Mouse (Mus musculus): ENCODE results near the gene Luc7l2. TPM values are rescaled to one million over a fixed set of nuclear protein-coding genes. Genes with fewer than 3 reads are reported as not detected.

Gene Luc7l2
- polyA plus RNA-seq, 1 experiment from 2014 or later: 19.2 TPM

DNA sequence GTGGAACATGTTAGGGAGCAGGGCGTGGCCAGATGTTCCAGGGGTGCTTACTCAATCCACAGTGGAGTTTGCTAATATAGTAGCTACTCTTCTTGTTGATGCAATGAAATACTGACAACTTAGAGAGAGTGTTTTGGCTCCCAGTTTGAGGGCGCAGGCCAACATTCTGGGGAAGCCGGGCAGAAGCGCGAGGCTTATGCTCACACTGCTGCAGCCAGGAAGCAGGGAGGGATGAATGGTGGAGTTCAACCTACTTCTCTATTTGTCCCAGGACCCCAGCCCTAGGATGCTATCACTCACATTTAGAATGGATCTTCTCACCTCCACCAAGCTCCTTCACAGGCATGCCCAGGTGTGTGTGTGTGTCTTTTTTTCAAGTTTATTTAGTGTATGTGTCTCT, 75.0 kb downstream of the Luc7l2 start:
- no peak overlapping the region for H3K4me2 ChIP-seq (replicated peaks; ENCODE audit: low read depth)
- H3K9me3 ChIP-seq (ENCODE audit: control insufficient read depth, low read length): no peaks in the 10 kb centered on the region
- no peaks in the 10 kb centered on the region for H3K36me3 ChIP-seq (ENCODE audit: control insufficient read depth, insufficient read depth, low read length)
- WGBS: 89% methylated on average over 5 of the region's 5 CpGs
- ATAC-seq (ENCODE audit: low FRiP score, low TSS enrichment): no peak
- TF ChIP-seq EP300 (optimal IDR thresholded peaks at IDR 0.05) (no peak), CTCF (IDR thresholded peaks at IDR 0.05; ENCODE audit: low read depth) (no peak)
- DNase-seq (ENCODE audit: low spot score): peak; percentile 12
- no peaks in the 10 kb centered on the region for H3K4me1 ChIP-seq (replicated peaks; ENCODE audit: control insufficient read depth, insufficient read depth)
- H3K9ac ChIP-seq (ENCODE audit: low read length): no peak overlapping the region
- no peaks in the 10 kb centered on the region for H3K27me3 ChIP-seq (ENCODE audit: control insufficient read depth, insufficient read depth, low read length)
- no peak overlapping the region for H3K4me3 ChIP-seq (ENCODE audit: low read depth, low read length)
- no peak overlapping the region for H3K27ac ChIP-seq (replicated peaks)

DNA sequence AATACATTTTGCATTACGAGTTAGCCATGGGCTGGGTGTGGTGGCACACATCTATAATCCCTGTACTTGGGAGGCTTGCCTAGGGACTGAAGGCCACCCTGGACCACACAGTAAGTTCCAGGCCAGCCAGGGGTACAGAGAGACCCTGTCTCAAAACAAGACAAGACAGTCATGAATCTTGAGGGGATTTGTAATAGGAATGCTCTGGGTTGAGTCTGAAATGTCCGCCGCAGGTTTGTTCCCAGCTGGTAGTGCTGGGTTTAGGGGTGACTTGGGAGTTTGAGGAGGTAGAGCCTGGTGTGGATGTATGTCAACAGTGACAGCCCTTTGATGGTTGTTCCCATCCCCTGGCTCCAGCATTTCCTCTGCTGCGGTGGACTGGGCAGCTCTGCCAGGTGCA, 75.9 kb downstream of the Luc7l2 start:
- Histone ChIP-seq H3K27me3 (ENCODE audit: control insufficient read depth, insufficient read depth, low read length) (no peaks in the 10 kb centered on the region), H3K27ac (replicated peaks) (no peak overlapping the region), H3K9ac (ENCODE audit: low read length) (no peak overlapping the region), H3K36me3 (ENCODE audit: control insufficient read depth, insufficient read depth, low read length) (no peaks in the 10 kb centered on the region), H3K4me1 (replicated peaks; ENCODE audit: control insufficient read depth, insufficient read depth) (no peaks in the 10 kb centered on the region), H3K4me3 (ENCODE audit: low read depth, low read length) (no peak overlapping the region), H3K9me3 (ENCODE audit: control insufficient read depth, low read length) (no peaks in the 10 kb centered on the region), H3K4me2 (replicated peaks; ENCODE audit: low read depth) (no peak overlapping the region)
- 92% methylated on average over 4 of the region's 4 CpGs for WGBS
- DNase-seq (ENCODE audit: low spot score) (peak; percentile 12), ATAC-seq (ENCODE audit: low FRiP score, low TSS enrichment) (no peak)
- TF ChIP-seq CTCF (IDR thresholded peaks at IDR 0.05; ENCODE audit: low read depth) (no peak), EP300 (optimal IDR thresholded peaks at IDR 0.05) (no peak)

DNA sequence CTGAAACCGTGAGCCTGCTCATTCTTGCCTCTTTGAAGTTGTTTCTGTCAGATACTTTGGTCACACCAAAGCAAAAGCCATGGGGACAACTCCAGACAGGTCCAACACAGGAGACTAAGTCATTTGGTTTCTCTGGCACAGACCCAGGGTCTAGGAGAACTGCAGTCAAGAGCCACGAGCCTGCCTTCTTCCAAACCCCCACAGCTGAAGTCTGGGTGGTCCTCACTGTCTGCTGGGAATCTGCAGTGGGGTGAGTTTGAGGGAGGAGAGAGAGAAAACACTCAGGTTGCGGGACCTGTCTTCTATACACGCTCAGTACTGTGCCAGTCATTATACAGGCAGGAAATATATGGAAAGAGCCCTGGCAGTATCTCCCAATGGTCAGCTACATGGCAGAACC, 76.4 kb downstream of the Luc7l2 start:
- no peak for ATAC-seq (ENCODE audit: low FRiP score, low TSS enrichment)
- TF ChIP-seq CTCF (IDR thresholded peaks at IDR 0.05; ENCODE audit: low read depth) (no peak), EP300 (optimal IDR thresholded peaks at IDR 0.05) (no peak)
- WGBS: 70% methylated on average over 4 of the region's 4 CpGs

DNA sequence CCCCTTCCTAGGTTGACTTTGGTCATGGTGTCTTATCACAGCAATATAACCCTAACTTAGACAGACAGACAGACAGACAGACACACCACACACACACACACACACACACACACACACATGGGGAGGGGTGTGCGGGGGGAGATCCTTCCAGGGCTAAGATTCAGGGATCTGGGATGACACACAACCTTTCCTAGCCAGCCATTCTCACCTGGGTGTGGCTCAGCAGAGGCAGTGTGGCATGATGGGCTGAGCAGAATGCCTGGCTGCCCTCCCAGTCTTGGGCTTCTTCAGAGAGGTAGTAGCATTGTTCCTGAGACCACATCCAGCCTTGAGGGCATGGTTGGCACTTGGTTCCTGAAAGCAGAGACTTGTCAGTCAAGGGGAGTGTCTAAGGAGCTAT, 78.4 kb downstream of the Luc7l2 start:
- no peak overlapping the region for H3K4me3 ChIP-seq (ENCODE audit: low read depth, low read length)
- no peak overlapping the region for H3K27ac ChIP-seq (replicated peaks)
- TF ChIP-seq EP300 (optimal IDR thresholded peaks at IDR 0.05) (no peak), CTCF (IDR thresholded peaks at IDR 0.05; ENCODE audit: low read depth) (no peak)
- ATAC-seq (ENCODE audit: low FRiP score, low TSS enrichment) (no peak), DNase-seq (ENCODE audit: low spot score) (peak; percentile 11)
- no peaks in the 10 kb centered on the region for H3K27me3 ChIP-seq (ENCODE audit: control insufficient read depth, insufficient read depth, low read length)
- H3K9me3 ChIP-seq (ENCODE audit: control insufficient read depth, low read length): no peaks in the 10 kb centered on the region
- no peaks in the 10 kb centered on the region for H3K36me3 ChIP-seq (ENCODE audit: control insufficient read depth, insufficient read depth, low read length)
- no peaks in the 10 kb centered on the region for H3K4me1 ChIP-seq (replicated peaks; ENCODE audit: control insufficient read depth, insufficient read depth)
- H3K4me2 ChIP-seq (replicated peaks; ENCODE audit: low read depth): no peak overlapping the region
- no peak overlapping the region for H3K9ac ChIP-seq (ENCODE audit: low read length)
- WGBS: 82% methylated on average over 1 of the region's 1 CpGs

More for the DNA sequence above, 76.4 kb downstream of the Luc7l2 start:
- Histone ChIP-seq H3K4me2 (replicated peaks; ENCODE audit: low read depth) (no peak overlapping the region), H3K4me3 (ENCODE audit: low read depth, low read length) (no peak overlapping the region), H3K27me3 (ENCODE audit: control insufficient read depth, insufficient read depth, low read length) (no peaks in the 10 kb centered on the region), H3K9me3 (ENCODE audit: control insufficient read depth, low read length) (no peaks in the 10 kb centered on the region), H3K27ac (replicated peaks) (no peak overlapping the region), H3K36me3 (ENCODE audit: control insufficient read depth, insufficient read depth, low read length) (no peaks in the 10 kb centered on the region), H3K4me1 (replicated peaks; ENCODE audit: control insufficient read depth, insufficient read depth) (no peaks in the 10 kb centered on the region), H3K9ac (ENCODE audit: low read length) (no peak overlapping the region)
- no peak for DNase-seq (ENCODE audit: low spot score)

DNA sequence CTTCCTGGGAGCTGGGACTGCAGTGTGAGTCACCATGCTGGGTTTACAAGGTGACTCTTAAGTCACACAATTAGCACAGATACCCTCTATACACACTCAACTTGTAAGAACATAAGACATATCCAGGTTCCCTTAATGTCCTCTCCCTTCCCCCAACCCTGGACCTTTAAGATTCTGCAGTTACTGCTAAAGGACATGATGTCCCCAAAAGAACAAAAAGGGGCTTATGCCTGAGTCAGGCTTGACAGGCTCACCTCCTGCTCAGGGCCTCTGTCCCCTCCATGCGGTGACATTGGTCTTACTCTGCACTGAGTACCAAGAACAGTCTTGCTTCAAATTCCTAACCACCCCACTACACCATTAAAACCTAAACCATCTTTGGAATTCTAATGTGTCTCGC, 81.7 kb downstream of the Luc7l2 start:
- 87% methylated on average over 2 of the region's 2 CpGs for WGBS
- no peaks in the 10 kb centered on the region for H3K4me1 ChIP-seq (replicated peaks; ENCODE audit: control insufficient read depth, insufficient read depth)
- DNase-seq (ENCODE audit: low spot score) (no peak), ATAC-seq (ENCODE audit: low FRiP score, low TSS enrichment) (no peak; the same call in 1 of the 2 replicates)
- no peaks in the 10 kb centered on the region for H3K9me3 ChIP-seq (ENCODE audit: control insufficient read depth, low read length)
- H3K27ac ChIP-seq (replicated peaks): no peak overlapping the region
- H3K27me3 ChIP-seq (ENCODE audit: control insufficient read depth, insufficient read depth, low read length): peaks cover 6% of the 10 kb centered on the region
- TF ChIP-seq EP300 (optimal IDR thresholded peaks at IDR 0.05) (no peak), CTCF (IDR thresholded peaks at IDR 0.05; ENCODE audit: low read depth) (no peak)
- H3K4me2 ChIP-seq (replicated peaks; ENCODE audit: low read depth): no peak overlapping the region
- H3K36me3 ChIP-seq (ENCODE audit: control insufficient read depth, insufficient read depth, low read length): no peaks in the 10 kb centered on the region
- H3K9ac ChIP-seq (ENCODE audit: low read length): no peak overlapping the region
- no peak overlapping the region for H3K4me3 ChIP-seq (ENCODE audit: low read depth, low read length)

DNA sequence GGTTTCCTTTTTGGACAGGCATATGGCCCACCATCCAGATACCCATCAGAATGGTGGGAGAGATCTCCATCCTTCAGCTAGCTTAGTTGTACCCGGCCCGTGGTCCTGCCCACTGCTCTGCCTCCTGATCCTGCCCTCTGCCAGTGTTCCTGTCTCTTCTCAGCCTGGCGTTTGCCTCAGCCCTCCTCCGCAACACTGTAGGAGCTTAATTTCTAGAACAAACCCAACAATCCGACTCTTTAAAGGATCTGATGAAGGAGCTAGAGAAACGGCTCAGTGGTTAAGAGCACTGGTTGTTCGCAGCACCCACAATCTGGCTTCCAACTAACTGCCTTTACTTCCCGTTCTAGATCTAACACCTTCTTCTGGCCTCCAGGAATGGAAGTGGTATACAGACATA, 83.3 kb downstream of the Luc7l2 start:
- Histone ChIP-seq H3K4me3 (ENCODE audit: low read depth, low read length) (no peak overlapping the region), H3K9ac (ENCODE audit: low read length) (no peak overlapping the region), H3K9me3 (ENCODE audit: control insufficient read depth, low read length) (no peaks in the 10 kb centered on the region), H3K27me3 (ENCODE audit: control insufficient read depth, insufficient read depth, low read length) (peaks cover 6% of the 10 kb centered on the region), H3K4me2 (replicated peaks; ENCODE audit: low read depth) (no peak overlapping the region), H3K36me3 (ENCODE audit: control insufficient read depth, insufficient read depth, low read length) (no peaks in the 10 kb centered on the region), H3K4me1 (replicated peaks; ENCODE audit: control insufficient read depth, insufficient read depth) (no peaks in the 10 kb centered on the region), H3K27ac (replicated peaks) (no peak overlapping the region)
- 89% methylated on average over 8 of the region's 8 CpGs for WGBS
- DNase-seq (ENCODE audit: low spot score): no peak
- no peak for TF ChIP-seq CTCF (IDR thresholded peaks at IDR 0.05; ENCODE audit: low read depth)
- no peak for TF ChIP-seq EP300 (optimal IDR thresholded peaks at IDR 0.05)
- ATAC-seq (ENCODE audit: low FRiP score, low TSS enrichment): no peak
